Mouse (Mus musculus): ENCODE data around the gene Acer2. TPM values are rescaled to one million over a fixed set of nuclear protein-coding genes. Genes with fewer than 3 reads are reported as not detected.

The Acer2 gene
- polyA plus RNA-seq, 1 experiment from 2014 or later: 28.6 TPM

- Histone ChIP-seq H3K4me1 (replicated peaks) (peaks cover 15% of the 10 kb centered on the region), H3K27me3 (no peaks in the 10 kb centered on the region), H3K4me3 (no peak overlapping the region), H3K27ac (no peak overlapping the region), H3K36me3 (no peaks in the 10 kb centered on the region), H3K4me2 (peak overlapping the region; percentile 30), H3K9me3 (replicated peaks) (no peaks in the 10 kb centered on the region), H3K9ac (no peak overlapping the region)
- 33% methylated on average over 14 of the region's 14 CpGs for WGBS
- ATAC-seq (replicated peaks; ENCODE audit: insufficient number of reproducible peaks, insufficient read depth, low FRiP score, low read depth): 0 out of 2 replicates have a peak, but pooled peaks have one; percentile 50
Measured at GRCm38 (mm10) chr4:86957576-86958411, 83.6 kb downstream of the Acer2 start.

GRCm38 (mm10) chr4:86977272-86977671, 103.1 kb downstream of the Acer2 start:
- no peaks in the 10 kb centered on the region for H3K36me3 ChIP-seq
- 80% methylated on average over 5 of the region's 5 CpGs for WGBS
- no peak overlapping the region for H3K4me2 ChIP-seq
- no peaks in the 10 kb centered on the region for H3K4me1 ChIP-seq (replicated peaks)
- no peak overlapping the region for H3K27ac ChIP-seq
- H3K27me3 ChIP-seq: no peaks in the 10 kb centered on the region
- no peak overlapping the region for H3K4me3 ChIP-seq
- no peak for ATAC-seq (replicated peaks; ENCODE audit: insufficient number of reproducible peaks, insufficient read depth, low FRiP score, low read depth)
- no peaks in the 10 kb centered on the region for H3K9me3 ChIP-seq (replicated peaks)
- H3K9ac ChIP-seq: no peak overlapping the region

Other genes with a start within 250 kb of the Acer2 start
- gene Plin2, start 204.3 kb upstream of the Acer2 start, polyA plus RNA-seq (2015; fragmentation: Nextera tagmentation; extraction: Ambion mirVana): 62.8 and 71.7 TPM in 2 replicates
- gene Dennd4c, start 125.8 kb upstream of the Acer2 start, polyA plus RNA-seq (2015; fragmentation: Nextera tagmentation; extraction: Ambion mirVana): 5.2 and 6.5 TPM in 2 replicates
- 405 and 410 TPM in 2 replicates for gene Rps6, start 17.0 kb upstream of the Acer2 start, polyA plus RNA-seq (2015; fragmentation: Nextera tagmentation; extraction: Ambion mirVana)